Mouse (Mus musculus) ES-E14 (cell line): ENCODE results near the gene Mgmt.

Experiments used
- CHD2 ChIP-seq: IDR thresholded peaks from 2 replicates; pipeline ENCODE4 v1.6.1; 2014; ENCODE audit warnings: mild to moderate bottlenecking, low read depth, low read length, inconsistent platforms
- HCFC1 ChIP-seq: IDR thresholded peaks from 2 replicates; pipeline ENCODE4 v1.6.1; 2012; ENCODE audit warnings: low read length, inconsistent platforms, borderline replicate concordance; ENCODE audit not compliant: insufficient read depth

GRCm38 (mm10) chr7:136845321-136845720 lies 49.1 kb upstream of the Mgmt start:
- TF ChIP-seq CHD2 (no peak), HCFC1 (no peak)
